Mouse (Mus musculus) heart, embryonic 10.5 days (tissue): ENCODE results near the gene Cic. TPM values are rescaled to one million over a fixed set of nuclear protein-coding genes. Genes with fewer than 3 reads are reported as not detected.
"Not testable (repeated sequence)": the region's sequence is repeated elsewhere in the genome, so short reads cannot be mapped to it uniquely, and the experiment has no call there.

Experiments
- DNase-seq: peaks from one replicate; pipeline ENCODE4 v3.0.0-alpha.2; 2017; ENCODE audit warnings: low spot score
- H3K27ac ChIP-seq: fragments of 300-500 bp; sonication (generic); 2 replicates; pipeline ENCODE4 v1.5.1; 2016; ENCODE audit warnings: mild to moderate bottlenecking
- H3K27me3 ChIP-seq: fragments of 300-500 bp; sonication (generic); 2 replicates; pipeline ENCODE4 v1.6.1; 2016; ENCODE audit warnings: mild to moderate bottlenecking; ENCODE audit not compliant: poor library complexity, insufficient read depth, severe bottlenecking
- H3K36me3 ChIP-seq: fragments of 300-500 bp; sonication (generic); 2 replicates; pipeline ENCODE4 v1.6.1; 2016; ENCODE audit warnings: mild to moderate bottlenecking, moderate library complexity
- H3K4me1 ChIP-seq: fragments of 300-500 bp; sonication (generic); 2 replicates; pipeline ENCODE4 v1.6.1; 2016; ENCODE audit warnings: mild to moderate bottlenecking
- H3K4me3 ChIP-seq: fragments of 300-500 bp; sonication (generic); 2 replicates; pipeline ENCODE4 v1.5.1; 2016; ENCODE audit warnings: mild to moderate bottlenecking, moderate library complexity
- H3K9me3 ChIP-seq: fragments of 300-500 bp; sonication (generic); 2 replicates; pipeline ENCODE4 v1.6.1; 2016; ENCODE audit warnings: mild to moderate bottlenecking, moderate library complexity
- WGBS: fragments of 180-500 bp; shearing (Covaris S2); methylation state at CpG from one replicate; pipeline ENCODE4 v1.1.7; 2016; 5-methylcytosine and 5-hydroxymethylcytosine counted together
- polyA plus RNA-seq: library from polyadenylated mRNA; unstranded; fragments of >200 nt; fragmentation: Nextera tagmentation; extraction: Ambion mirVana; gene quantifications from 2 replicates; pipeline ENCODE4 v1.2.1, GENCODE M21; 2016

Cic gene
- polyA plus RNA-seq, 1 experiment from 2014 or later = 28.7 TPM

DNA sequence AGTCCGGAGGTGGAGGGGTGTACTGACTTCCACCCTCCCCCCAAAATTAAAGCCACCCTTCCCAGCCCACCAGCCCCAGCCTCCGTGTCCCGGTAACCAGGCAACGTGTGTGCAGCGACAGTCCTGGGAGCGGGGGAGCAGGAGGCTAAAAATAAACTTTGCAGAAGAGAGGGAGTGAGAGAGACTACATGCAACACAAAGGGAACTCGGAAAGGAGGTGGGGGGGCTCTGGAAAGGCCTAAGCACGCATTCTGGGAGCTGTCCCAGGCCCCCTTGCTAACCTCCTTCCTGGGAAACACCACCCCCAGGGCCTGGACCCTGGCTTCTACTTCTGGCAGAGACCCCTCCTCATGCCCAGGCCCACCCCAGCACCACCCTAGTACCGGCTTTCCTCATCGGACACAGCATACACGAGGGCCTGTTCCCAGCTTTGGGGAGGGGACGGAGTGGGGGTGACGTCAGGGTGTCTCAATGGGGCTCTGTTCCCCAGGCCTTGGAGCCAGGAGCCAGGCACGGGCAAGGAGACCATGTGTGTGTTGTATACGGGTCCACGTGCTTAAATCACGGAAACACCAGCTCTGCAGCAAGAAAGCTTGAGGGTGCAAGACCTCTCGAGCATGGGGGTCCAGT is 19.4 kb upstream of the Cic start:
- Histone ChIP-seq H3K4me3 (peak overlapping the region; percentile 96), H3K27me3 (no peaks in the 10 kb centered on the region), H3K27ac (peak overlapping the region; percentile 95), H3K4me1 (peaks cover 67% of the 10 kb centered on the region), H3K9me3 (no peaks in the 10 kb centered on the region), H3K36me3 (peaks cover 39% of the 10 kb centered on the region)
- 1% methylated on average over 18 of the region's 18 CpGs for WGBS
- peak; percentile 86 for DNase-seq

DNA sequence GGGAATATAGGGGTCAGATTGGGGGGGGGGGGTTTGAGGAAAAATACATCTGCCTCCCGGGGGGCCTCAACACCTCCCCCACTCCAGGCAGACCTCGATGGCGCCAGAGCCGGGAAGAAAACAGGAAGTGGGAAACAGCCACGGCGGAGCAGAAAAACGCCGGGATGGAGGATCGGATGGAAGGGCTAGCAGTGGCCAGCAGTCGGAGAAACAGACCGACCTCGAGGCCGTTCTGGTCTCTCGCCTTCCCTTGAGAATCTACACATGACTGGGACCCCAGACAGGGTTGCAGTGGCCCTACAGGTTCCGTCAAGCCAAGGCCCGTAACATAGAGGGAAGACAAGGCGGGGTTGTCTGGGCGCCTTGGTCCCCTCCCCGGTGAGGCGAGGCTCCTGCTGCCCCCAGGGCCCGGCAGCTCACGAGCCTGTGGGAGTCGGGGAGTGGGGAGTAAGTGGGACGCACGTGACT is 18.6 kb upstream of the Cic start:
- Histone ChIP-seq H3K9me3 (no peaks in the 10 kb centered on the region), H3K4me3 (peak overlapping the region; percentile 96), H3K36me3 (peaks cover 32% of the 10 kb centered on the region), H3K4me1 (peaks cover 61% of the 10 kb centered on the region), H3K27ac (peak overlapping the region; percentile 95), H3K27me3 (no peaks in the 10 kb centered on the region)
- whole genome bisulfite sequencing = under 1% methylated on average over 25 of the region's 25 CpGs
- DNase-seq = no peak

DNA sequence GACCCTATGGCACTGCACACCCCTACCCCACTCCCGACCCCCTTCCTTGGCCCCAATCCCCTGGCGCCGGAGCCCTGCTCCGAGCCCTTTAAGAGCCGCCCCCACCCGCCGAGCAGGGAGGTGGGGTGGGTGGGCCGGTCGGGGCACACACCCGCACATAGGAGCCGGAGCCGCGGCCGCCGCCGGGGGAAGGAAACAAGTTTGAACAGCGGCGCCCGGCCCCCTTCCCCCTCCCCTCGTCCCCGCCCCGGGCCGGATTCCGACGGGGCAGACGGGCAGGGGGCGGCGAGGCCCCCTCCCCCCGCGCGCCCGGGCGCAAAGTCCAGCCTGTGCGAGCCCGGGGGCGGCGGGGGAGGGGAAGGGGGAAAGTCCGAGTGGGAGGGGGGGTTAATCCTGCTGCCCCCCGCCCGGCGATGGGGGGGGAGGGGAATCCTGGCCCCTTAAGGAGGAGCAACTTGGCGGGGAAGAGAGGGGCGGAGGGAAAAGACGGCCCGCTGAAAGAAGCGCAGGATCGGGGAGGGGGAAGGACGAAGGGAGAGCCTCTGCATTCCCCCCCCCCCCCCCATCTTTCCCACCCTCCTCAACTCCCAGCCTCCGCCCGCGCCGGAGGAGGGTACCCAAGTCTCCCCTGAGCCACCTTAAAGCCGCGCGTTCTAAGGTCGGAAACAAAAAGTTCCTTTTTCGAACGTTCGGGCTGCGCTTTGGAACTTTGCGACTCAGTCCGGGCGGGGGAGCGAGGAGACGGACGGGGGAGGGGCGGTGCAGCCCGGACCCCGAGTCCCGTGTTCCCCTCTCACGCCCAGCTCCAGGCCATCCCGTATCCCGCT is 18.0 kb upstream of the Cic start:
- Histone ChIP-seq H3K4me1 (peaks cover 54% of the 10 kb centered on the region), H3K36me3 (peaks cover 25% of the 10 kb centered on the region), H3K27ac (peak overlapping the region; percentile 95), H3K9me3 (no peaks in the 10 kb centered on the region), H3K4me3 (peak overlapping the region; percentile 96), H3K27me3 (no peaks in the 10 kb centered on the region)
- peak; percentile 94 for DNase-seq
- 0% methylated on average over 53 of the region's 73 CpGs for WGBS

DNA sequence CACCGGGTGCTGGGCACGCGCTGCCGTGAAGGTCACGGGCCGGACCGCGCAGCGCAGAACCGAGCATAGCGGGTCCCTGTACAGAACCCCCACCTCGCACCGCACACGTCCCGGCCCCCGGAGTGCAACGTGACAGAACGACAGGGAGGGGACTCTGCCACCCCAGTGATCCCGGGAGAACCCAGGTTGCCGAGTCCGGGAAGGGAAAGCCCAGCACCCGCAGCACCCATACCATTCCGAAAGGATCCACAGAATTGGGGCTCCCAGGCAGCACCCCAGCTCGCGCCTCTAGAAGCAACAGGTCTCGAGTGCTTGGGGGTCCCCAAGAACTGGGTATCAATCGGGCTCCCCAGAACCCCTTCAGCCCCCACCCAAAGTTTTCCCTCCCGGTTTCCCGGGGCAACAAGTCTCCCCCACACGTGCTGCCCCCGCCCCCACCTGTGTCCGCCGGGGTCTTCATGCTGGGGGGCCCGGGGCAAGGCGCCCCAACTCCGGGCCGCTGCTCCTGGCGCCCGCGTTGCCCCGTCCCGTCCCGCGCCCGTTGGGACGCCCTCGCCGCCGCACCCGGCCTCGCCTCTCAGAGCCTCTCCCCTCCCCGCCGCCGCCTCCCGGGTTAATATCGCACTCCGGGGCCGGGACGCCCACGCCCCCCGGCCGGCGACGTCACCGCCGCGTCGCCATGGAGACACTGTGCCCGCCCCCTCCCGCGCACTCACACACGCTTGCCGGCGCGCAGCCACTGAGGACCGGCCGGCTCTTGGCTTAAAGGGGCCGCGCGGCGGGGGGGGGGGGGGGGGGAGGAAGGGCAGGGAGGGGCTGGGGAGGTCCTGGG is 17.1 kb upstream of the Cic start, which contains the start of gene Erf:
Gene Erf, minus strand, starts transcription at position 621 of the 832 bp plus-strand sequence.
- Histone ChIP-seq H3K27ac (peak within 1 kb of the TSS; percentile 95), H3K4me3 (peak within 1 kb of the TSS; percentile 96), H3K36me3 (peaks cover 17% of the 10 kb centered on the region), H3K27me3 (no peaks in the 10 kb centered on the region), H3K9me3 (no peaks in the 10 kb centered on the region), H3K4me1 (peaks cover 47% of the 10 kb centered on the region)
- WGBS = 1% methylated on average over 74 of the region's 81 CpGs
- peak; percentile 97 for DNase-seq

DNA sequence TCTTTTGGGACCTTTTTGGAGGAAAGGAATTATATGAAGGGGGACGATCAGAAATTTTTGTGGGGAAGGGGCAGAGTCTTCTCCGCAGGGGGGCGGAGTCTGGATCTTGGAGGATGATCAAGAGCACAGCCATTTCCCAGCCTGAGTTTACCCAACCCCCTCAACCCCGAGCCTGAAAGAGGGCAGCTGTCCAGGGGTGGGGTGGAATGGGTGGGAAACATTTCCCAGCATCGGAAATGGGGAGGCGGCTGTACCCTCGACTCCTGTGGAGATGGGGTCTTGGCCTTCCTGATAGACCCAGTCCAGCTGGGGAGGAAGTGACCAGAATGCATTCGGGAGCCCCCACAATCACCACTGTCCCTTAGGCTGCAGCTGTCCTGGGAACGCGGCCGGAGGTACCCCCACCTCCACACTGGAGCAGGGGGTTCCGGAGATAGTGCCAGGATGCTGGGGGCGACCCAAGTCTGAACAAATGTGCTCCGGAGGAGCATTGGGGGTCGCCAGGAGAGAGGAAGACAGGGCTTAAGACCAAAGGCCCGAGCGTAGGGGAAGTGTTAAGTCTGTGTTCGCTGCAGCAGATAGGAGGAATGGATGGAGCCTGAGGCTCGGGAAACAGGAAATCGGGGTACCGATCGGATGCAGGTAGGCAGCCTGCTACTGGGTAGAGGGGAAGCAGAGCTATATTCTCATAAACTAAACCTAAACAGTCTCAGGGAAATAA is 16.3 kb upstream of the Cic start:
- Histone ChIP-seq H3K4me3 (peak overlapping the region; percentile 96), H3K36me3 (peaks cover 8% of the 10 kb centered on the region), H3K27ac (peak overlapping the region; percentile 95), H3K4me1 (peaks cover 38% of the 10 kb centered on the region), H3K9me3 (no peaks in the 10 kb centered on the region), H3K27me3 (no peaks in the 10 kb centered on the region)
- 2% methylated on average over 22 of the region's 22 CpGs for WGBS
- no peak for DNase-seq

DNA sequence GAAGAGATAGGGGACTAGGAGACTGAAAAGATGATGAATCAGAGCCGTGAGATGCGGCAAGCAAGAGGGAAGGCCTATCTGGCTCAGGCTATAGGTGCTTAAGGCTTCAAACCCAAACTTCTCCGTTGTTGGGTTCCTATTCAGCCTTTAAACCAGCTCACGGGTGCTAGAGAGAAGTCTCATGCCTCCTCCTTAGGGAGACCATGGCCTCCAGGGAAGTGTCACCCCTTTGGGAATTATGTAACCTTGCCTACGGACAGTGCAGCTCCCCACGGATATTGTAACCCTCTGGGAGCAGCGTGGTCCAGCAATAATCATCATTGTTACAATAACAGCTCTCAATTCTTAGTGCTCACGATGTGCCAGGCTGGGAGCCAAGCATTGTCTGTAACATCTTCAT is 15.7 kb upstream of the Cic start:
- 15% methylated on average over 8 of the region's 8 CpGs for WGBS
- no peak for DNase-seq
- H3K4me1 ChIP-seq = peaks cover 32% of the 10 kb centered on the region
- no peaks in the 10 kb centered on the region for H3K9me3 ChIP-seq
- peak overlapping the region; percentile 96 for H3K4me3 ChIP-seq
- 0 out of 2 replicates have a peak, but pooled peaks cover 3% of the 10 kb centered on the region for H3K36me3 ChIP-seq
- no peaks in the 10 kb centered on the region for H3K27me3 ChIP-seq
- peak overlapping the region; percentile 95 for H3K27ac ChIP-seq

DNA sequence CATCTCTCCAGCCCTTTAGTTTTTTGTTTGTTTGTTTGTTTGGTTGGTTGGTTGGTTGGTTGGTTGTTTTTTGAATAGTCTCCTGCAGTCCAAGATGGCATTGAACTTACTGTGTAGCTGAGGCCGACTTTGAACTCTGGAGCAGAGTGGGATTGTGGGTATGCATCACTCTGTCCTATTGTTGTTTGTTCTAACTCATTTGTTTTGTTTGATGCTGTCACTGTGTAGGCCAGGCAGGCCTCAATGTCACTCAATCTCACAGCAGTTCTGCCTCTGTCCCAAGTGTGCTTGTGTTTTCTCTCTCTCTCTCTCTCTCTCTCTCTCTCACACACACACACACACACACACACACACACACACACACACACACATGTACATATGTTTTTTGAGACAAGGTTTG is 5.6 kb upstream of the Cic start:
- no peak for DNase-seq
- Histone ChIP-seq H3K4me3 (no peak overlapping the region), H3K36me3 (no peaks in the 10 kb centered on the region), H3K9me3 (no peaks in the 10 kb centered on the region), H3K27ac (no peak overlapping the region), H3K4me1 (peaks cover 18% of the 10 kb centered on the region), H3K27me3 (no peaks in the 10 kb centered on the region)
- 70% methylated on average over 1 of the region's 1 CpGs for WGBS

DNA sequence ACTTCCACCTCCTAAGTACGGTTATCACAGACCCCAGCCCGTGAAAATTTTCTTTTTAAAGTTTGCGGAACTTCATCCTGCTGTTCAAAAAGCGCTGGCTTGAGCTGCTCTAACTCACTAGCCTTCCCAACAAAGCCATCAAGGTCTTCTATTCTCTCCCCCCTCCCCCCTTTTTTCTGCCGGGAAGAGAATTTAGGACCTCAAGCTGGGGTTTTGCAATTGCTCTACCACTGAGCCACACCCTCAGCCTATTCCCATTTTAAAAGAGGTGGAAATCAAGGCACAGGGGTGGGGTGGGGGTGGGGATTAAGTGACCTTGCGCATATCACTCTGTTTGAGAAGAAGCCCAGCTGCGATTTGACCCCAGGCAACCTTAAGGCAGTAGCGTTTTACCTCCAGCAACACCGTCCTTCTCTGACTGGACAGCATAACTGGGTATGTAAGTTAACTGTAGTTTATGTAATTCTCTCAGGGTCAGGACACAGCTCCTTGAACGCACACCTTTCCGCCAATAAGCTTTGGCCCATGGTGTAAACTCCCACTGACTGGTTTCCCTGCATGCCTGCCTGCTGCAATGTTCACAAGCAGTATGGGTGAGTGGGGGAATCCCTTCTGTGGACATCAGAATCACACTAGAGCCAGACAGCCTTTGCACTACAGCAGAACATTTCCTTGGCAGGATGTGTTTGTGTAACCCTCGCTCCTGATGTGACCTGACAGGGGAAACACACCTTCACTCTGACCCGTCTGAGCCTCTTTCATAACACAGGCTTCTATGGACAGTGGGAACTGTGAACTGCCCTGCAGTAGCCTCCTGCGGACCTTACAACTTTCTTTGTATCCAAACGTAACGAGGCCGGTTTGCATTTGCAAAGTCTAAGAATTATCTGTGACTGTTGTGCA is 3.3 kb upstream of the Cic start:
- H3K36me3 ChIP-seq = no peaks in the 10 kb centered on the region
- WGBS = 27% methylated on average over 17 of the region's 17 CpGs
- no peaks in the 10 kb centered on the region for H3K9me3 ChIP-seq
- no peak overlapping the region for H3K4me3 ChIP-seq
- H3K27me3 ChIP-seq = no peaks in the 10 kb centered on the region
- no peak for DNase-seq
- H3K4me1 ChIP-seq = peaks cover 29% of the 10 kb centered on the region
- H3K27ac ChIP-seq = no peak overlapping the region

DNA sequence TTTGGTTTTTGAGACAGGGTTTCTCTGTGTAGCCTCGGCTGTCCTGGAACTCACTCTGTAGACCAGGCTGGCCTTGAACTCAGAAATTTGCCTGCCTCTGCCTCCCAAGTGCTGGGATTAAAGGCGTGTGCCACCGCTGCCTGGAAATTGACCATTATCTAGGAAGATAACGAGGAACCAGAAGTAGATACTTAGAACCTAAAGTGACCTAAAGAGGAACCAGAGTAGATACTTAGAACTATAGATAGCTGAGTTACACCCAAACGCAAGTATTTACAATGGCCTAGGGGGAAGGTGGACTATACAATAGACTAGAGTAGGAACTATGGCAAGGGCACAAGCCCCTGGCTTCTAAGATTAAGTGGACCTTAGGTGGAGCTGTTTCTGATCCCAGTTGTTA is 1.8 kb upstream of the Cic start:
- not testable (repeated sequence) for H3K4me3 ChIP-seq, H3K27me3 ChIP-seq, H3K36me3 ChIP-seq, H3K9me3 ChIP-seq, H3K27ac ChIP-seq, DNase-seq
- WGBS = 63% methylated on average over 5 of the region's 5 CpGs
- H3K4me1 ChIP-seq = peaks cover 43% of the 10 kb centered on the region

DNA sequence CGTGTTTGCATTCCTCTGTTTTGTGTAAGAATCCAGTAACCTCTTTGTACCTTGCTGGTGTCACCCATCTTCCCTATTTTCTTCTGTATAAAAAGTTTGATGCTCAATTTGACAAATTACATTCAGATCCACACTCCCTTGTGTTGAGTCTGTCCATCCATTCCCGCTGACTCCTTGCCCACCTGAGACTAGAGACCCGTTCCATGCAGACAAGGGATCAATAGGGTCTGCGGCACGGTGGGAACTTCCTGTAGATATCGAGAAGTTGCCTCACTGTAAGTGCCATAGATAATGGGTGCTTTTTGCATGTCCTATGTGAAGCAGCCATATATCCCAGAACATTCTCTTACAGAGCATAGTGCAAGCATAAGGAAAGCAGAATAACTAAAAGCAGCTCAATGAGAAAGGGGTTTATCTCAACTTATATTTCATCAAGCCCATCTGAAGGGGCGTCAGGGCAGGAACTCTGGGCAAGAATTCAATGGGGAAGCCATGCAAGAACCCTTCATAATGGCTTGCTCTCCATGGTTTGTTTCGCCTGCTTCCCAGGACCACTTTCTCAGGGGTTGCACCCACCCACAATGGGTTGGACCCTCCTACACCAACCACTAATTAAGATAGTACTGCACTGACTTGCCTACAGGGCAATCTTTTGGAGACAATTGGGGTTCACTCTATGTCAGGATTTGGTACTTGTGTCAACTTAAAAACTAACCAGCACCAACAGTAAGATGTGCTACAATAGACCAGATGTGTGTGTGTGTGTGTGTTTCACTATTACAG is 1.1 kb upstream of the Cic start:
- no peak for DNase-seq
- H3K27ac ChIP-seq = peak overlapping the region; percentile 99; the same call in 1 of the 2 replicates
- WGBS = 70% methylated on average over 8 of the region's 8 CpGs
- peak overlapping the region; percentile 87 for H3K4me3 ChIP-seq
- no peaks in the 10 kb centered on the region for H3K9me3 ChIP-seq
- H3K36me3 ChIP-seq = peaks cover 8% of the 10 kb centered on the region
- H3K4me1 ChIP-seq = peaks cover 43% of the 10 kb centered on the region
- H3K27me3 ChIP-seq = no peaks in the 10 kb centered on the region
